Mouse (Mus musculus) embryonic facial prominence, embryonic 11.5 days (tissue): ENCODE measurements around the gene 1600014C23Rik. TPM values are rescaled to one million over a fixed set of nuclear protein-coding genes. Genes with fewer than 3 reads are reported as not detected.

Experiments used
- ATAC-seq: fragments of 200-750 bp; cut with Nextera tagmentation; replicated peaks from 2 replicates; pipeline ENCODE4 v1.8.0; 2017; ENCODE audit warnings: low read depth; ENCODE audit not compliant: insufficient number of reproducible peaks, low FRiP score, low TSS enrichment
- DNase-seq: peaks from one replicate; pipeline ENCODE4 v3.0.0-alpha.2; 2015; ENCODE audit warnings: low spot score
- H3K27ac ChIP-seq: fragments of 300-500 bp; sonication (generic); replicated peaks from 2 replicates; pipeline ENCODE4 v1.5.1; 2014; ENCODE audit warnings: mild to moderate bottlenecking, low read depth, low read length, control low read depth
- H3K27me3 ChIP-seq: fragments of 300-500 bp; sonication (generic); 2 replicates; pipeline ENCODE4 v1.6.1; 2014; ENCODE audit warnings: mild to moderate bottlenecking, low read length, moderate library complexity, mixed read lengths; ENCODE audit not compliant: control insufficient read depth, insufficient read depth
- H3K36me3 ChIP-seq: fragments of 300-500 bp; sonication (generic); replicated peaks from 2 replicates; pipeline ENCODE4 v1.6.1; 2014; ENCODE audit warnings: low read depth, mild to moderate bottlenecking, low read length, moderate library complexity, mixed read lengths; ENCODE audit not compliant: control insufficient read depth, insufficient read depth
- H3K4me1 ChIP-seq: fragments of 300-500 bp; sonication (generic); 2 replicates; pipeline ENCODE4 v1.6.1; 2014; ENCODE audit warnings: low read length, mixed read lengths; ENCODE audit not compliant: control insufficient read depth, insufficient read depth
- H3K4me2 ChIP-seq: fragments of 300-500 bp; sonication (generic); 2 replicates; pipeline ENCODE4 v1.6.1; 2014; ENCODE audit warnings: low read depth, mild to moderate bottlenecking, control low read depth, low read length, moderate library complexity
- H3K4me3 ChIP-seq: fragments of 300-500 bp; sonication (generic); 2 replicates; pipeline ENCODE4 v1.5.1; 2014; ENCODE audit warnings: low read depth, low read length, control low read depth
- H3K9ac ChIP-seq: fragments of 300-500 bp; sonication (generic); replicated peaks from 2 replicates; pipeline ENCODE4 v1.6.1; 2014; ENCODE audit warnings: mild to moderate bottlenecking, control low read depth, low read length
- H3K9me3 ChIP-seq: fragments of 300-500 bp; sonication (generic); replicated peaks from 2 replicates; pipeline ENCODE4 v1.6.1; 2016; ENCODE audit warnings: mild to moderate bottlenecking, low read length, inconsistent platforms, mixed read lengths; ENCODE audit not compliant: control insufficient read depth
- WGBS: fragments of 180-500 bp; shearing (Covaris S2); extraction: QIAGEN DNeasy Blood & Tissue Kit; methylation state at CpG from one replicate; pipeline ENCODE4 v1.1.7; 2014; 5-methylcytosine and 5-hydroxymethylcytosine counted together
- polyA plus RNA-seq: library from polyadenylated mRNA; unstranded; fragments of >200 nt; fragmentation: Nextera tagmentation; extraction: Ambion mirVana; gene quantifications from 2 replicates; pipeline ENCODE4 v1.2.1, GENCODE M21; 2014

Gene 1600014C23Rik
- polyA plus RNA-seq, 1 experiment from 2014 or later, result not detected

- Histone ChIP-seq H3K27me3 (no peaks in the 10 kb centered on the region), H3K4me3 (no peak overlapping the region), H3K9me3 (no peaks in the 10 kb centered on the region), H3K4me2 (no peak overlapping the region), H3K36me3 (no peaks in the 10 kb centered on the region), H3K4me1 (no peaks in the 10 kb centered on the region; the same call in 1 of the 2 replicates), H3K27ac (no peak overlapping the region), H3K9ac (no peak overlapping the region)
- DNase-seq (no peak), ATAC-seq (no peak)
- 89% methylated on average over 4 of the region's 4 CpGs for WGBS
Observed at GRCm38 (mm10) chr17:45690044-45690443, 43.6 kb downstream of the 1600014C23Rik start.

- no peak overlapping the region for H3K9ac ChIP-seq
- no peak for ATAC-seq
- H3K9me3 ChIP-seq, result no peaks in the 10 kb centered on the region
- no peak overlapping the region for H3K27ac ChIP-seq
- DNase-seq, result no peak
- no peaks in the 10 kb centered on the region for H3K36me3 ChIP-seq
- H3K27me3 ChIP-seq, result no peaks in the 10 kb centered on the region
- H3K4me1 ChIP-seq, result no peaks in the 10 kb centered on the region; the same call in 1 of the 2 replicates
- no peak overlapping the region for H3K4me3 ChIP-seq
- WGBS, result 85% methylated on average over 9 of the region's 9 CpGs
- H3K4me2 ChIP-seq, result no peak overlapping the region
Observed at GRCm38 (mm10) chr17:45689120-45689519, 44.5 kb downstream of the 1600014C23Rik start.

- DNase-seq (peak; percentile 47), ATAC-seq (0 out of 2 replicates have a peak, but pooled peaks have one; percentile 4)
- 12% methylated on average over 12 of the region's 12 CpGs for WGBS
- H3K9me3 ChIP-seq, result no peaks in the 10 kb centered on the region
- H3K36me3 ChIP-seq, result no peaks in the 10 kb centered on the region
- H3K4me2 ChIP-seq, result peak within 1 kb of the TSS; percentile 72
- peak within 1 kb of the TSS; percentile 80 for H3K9ac ChIP-seq
- peak within 1 kb of the TSS; percentile 86 for H3K4me3 ChIP-seq
- H3K27me3 ChIP-seq, result no peaks in the 10 kb centered on the region
- H3K27ac ChIP-seq, result peak within 1 kb of the TSS; percentile 66
- no peaks in the 10 kb centered on the region; the same call in 1 of the 2 replicates for H3K4me1 ChIP-seq
Observed at GRCm38 (mm10) chr17:45686716-45687115, 46.9 kb downstream of the 1600014C23Rik start, which contains the start of gene Tmem63b. TSS of gene Tmem63b (minus strand) at chr17:45686905.

GRCm38 (mm10) chr17:45686093-45686619, 47.5 kb downstream of the 1600014C23Rik start, which contains the start of gene Mrpl14:
TSS of gene Mrpl14 (plus strand) at chr17:45686322.
- peak; percentile 72 for ATAC-seq
- Histone ChIP-seq H3K4me2 (peak within 1 kb of the TSS; percentile 72), H3K27me3 (no peaks in the 10 kb centered on the region), H3K36me3 (no peaks in the 10 kb centered on the region), H3K27ac (peak within 1 kb of the TSS; percentile 66), H3K4me3 (peak within 1 kb of the TSS; percentile 86), H3K9me3 (no peaks in the 10 kb centered on the region), H3K4me1 (no peaks in the 10 kb centered on the region; the same call in 1 of the 2 replicates), H3K9ac (peak within 1 kb of the TSS; percentile 80)
- DNase-seq, result peak; percentile 98
- WGBS, result 0% methylated on average over 38 of the region's 50 CpGs

- no peaks in the 10 kb centered on the region for H3K9me3 ChIP-seq
- DNase-seq (peak; percentile 52), ATAC-seq (peak; percentile 66; the same call in 1 of the 2 replicates)
- peaks cover 4% of the 10 kb centered on the region; the same call in 1 of the 2 replicates for H3K4me1 ChIP-seq
- H3K9ac ChIP-seq, result peak overlapping the region; percentile 80
- WGBS, result under 1% methylated on average over 58 of the region's 58 CpGs
- H3K4me3 ChIP-seq, result peak overlapping the region; percentile 86
- H3K4me2 ChIP-seq, result peak overlapping the region; percentile 72
- no peaks in the 10 kb centered on the region for H3K27me3 ChIP-seq
- peak overlapping the region; percentile 66 for H3K27ac ChIP-seq
- H3K36me3 ChIP-seq, result no peaks in the 10 kb centered on the region
Observed at GRCm38 (mm10) chr17:45685171-45686092, 48.2 kb downstream of the 1600014C23Rik start.

- peak overlapping the region; percentile 80 for H3K9ac ChIP-seq
- H3K27ac ChIP-seq, result 0 out of 2 replicates have a peak overlapping the region, but pooled peaks have one; percentile 66
- H3K4me3 ChIP-seq, result peak overlapping the region; percentile 86
- H3K36me3 ChIP-seq, result no peaks in the 10 kb centered on the region
- 23% methylated on average over 14 of the region's 14 CpGs for WGBS
- H3K27me3 ChIP-seq, result no peaks in the 10 kb centered on the region
- DNase-seq, result no peak
- peak; percentile 24; the same call in 1 of the 2 replicates for ATAC-seq
- H3K4me1 ChIP-seq, result peaks cover 4% of the 10 kb centered on the region; the same call in 1 of the 2 replicates
- H3K4me2 ChIP-seq, result peak overlapping the region; percentile 72
- H3K9me3 ChIP-seq, result no peaks in the 10 kb centered on the region
Observed at GRCm38 (mm10) chr17:45684667-45685131, 48.9 kb downstream of the 1600014C23Rik start.
